Mouse (Mus musculus): Measurements from ENCODE around the gene Mfsd5.
A peak's percentile ranks its signal among the peaks of the same experiment; 100 is the strongest.

The Mfsd5 gene

DNA sequence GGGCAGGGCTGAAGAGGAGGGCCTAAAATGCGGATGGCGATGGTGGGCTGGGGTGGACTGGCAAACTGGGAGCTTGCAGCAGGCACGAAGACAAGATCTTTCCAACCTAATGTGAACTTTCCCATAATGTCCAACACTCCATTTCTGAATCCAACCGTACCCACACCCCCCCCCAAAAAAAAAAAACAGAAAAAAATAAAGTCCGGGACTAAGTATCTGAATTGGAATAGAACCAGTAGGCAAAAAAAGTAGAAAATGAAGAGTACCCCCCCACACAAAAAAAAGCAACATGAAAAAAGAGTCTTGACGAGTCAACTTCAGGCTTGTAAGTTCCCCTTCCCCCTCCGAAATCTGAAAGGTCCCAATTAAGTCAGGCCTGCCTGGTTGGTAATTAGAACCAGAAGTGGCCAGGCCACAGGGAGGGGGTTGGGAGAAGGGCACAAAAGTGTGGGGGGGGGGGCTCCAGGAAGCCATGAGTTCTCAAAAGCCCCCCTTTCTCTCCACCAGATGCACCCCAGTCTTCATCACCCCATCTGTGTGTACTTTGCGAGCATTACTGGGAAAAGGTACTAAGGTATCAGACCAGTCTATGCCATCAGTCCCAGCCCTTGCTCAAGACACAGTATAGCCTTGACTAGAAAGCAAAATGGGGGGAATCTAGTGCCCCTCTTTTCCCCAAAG lies 31.0 kb upstream of the Mfsd5 start:
- peak; percentile 71 for DNase-seq (ENCODE audit: low read depth, low spot score)

DNA sequence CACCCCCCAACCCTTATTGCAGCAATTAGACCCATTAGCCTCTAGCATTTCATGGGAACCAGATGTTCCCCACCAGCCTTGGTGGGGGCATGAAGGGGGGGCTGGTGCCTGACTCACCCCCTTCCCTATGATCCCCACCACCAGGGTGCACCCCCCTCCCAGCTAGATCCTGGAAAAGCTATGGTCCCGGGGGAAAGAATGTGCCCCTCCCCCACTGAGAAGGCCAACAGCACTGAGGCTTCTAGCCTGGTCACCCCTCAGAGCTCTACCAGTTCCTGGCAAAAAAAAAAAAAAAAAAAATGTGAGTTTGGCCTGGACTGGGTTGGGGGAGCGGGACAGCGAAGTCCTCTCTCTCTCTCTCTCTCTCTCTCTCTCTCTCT lies 30.5 kb upstream of the Mfsd5 start:
- peak; percentile 43 for DNase-seq (ENCODE audit: low read depth, low spot score)

DNA sequence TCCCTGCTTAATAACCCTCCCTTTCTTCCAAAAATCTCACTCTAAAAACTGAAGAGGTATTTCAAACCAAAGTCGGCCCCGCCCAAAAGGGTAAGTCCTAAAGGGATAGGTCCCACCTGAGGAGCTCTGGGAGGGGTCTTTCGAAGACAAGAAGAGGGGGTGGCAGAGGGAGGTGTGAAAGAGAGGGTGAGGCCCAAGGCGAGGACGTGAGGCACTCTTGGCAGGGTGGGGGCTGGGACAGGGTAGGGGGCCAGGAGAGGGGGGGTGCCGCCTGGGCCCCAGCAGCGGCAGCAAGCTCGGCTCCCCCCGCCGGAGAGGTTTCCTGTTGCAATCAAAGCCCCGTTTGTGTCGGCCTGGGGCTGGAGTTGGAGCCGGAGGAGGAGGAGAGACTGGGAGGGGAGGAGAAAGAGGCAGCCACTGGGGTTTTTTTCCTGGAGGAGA lies 30.0 kb upstream of the Mfsd5 start:
- DNase-seq (ENCODE audit: low read depth, low spot score), result no peak

DNA sequence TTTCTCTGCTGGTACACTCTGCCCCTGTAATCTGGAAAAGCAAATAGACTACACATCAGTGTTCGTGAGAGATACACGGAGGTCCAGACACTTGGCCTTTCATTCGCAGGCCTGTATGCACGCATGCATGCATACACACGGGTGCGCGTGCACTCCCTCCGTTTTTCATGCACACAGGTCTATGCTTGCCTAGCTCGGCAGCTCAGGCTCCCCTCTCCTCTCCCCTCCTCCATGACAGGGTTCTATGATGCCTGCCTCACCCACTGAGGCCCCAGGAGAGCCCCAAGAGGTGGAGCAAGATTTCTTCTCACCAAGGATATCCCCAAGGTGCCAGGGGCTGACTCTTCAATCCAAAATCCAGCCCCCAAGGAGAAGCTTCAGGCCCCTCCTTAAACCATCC lies 29.3 kb upstream of the Mfsd5 start:
- DNase-seq (ENCODE audit: low read depth, low spot score), result no peak

DNA sequence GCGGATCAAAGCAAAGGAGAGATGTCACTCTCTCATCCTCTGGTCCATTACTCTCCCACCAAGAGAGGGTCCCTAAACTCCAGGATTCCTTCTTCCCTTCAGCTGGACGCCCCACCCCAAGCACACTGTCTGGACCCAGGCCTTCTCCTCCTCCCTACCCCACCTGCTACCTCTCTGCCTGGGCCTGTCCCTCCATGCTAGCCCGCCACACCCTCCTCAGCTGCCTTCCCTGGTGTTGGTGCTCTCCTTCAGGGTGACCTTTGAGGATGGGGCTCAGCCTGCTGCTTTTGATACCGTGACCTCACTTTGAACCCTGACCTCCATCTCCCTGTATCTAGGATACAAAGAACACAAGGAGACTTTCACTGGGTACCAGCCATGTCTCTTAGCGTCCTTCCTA lies 28.7 kb upstream of the Mfsd5 start:
- no peak for DNase-seq (ENCODE audit: low read depth, low spot score)

DNA sequence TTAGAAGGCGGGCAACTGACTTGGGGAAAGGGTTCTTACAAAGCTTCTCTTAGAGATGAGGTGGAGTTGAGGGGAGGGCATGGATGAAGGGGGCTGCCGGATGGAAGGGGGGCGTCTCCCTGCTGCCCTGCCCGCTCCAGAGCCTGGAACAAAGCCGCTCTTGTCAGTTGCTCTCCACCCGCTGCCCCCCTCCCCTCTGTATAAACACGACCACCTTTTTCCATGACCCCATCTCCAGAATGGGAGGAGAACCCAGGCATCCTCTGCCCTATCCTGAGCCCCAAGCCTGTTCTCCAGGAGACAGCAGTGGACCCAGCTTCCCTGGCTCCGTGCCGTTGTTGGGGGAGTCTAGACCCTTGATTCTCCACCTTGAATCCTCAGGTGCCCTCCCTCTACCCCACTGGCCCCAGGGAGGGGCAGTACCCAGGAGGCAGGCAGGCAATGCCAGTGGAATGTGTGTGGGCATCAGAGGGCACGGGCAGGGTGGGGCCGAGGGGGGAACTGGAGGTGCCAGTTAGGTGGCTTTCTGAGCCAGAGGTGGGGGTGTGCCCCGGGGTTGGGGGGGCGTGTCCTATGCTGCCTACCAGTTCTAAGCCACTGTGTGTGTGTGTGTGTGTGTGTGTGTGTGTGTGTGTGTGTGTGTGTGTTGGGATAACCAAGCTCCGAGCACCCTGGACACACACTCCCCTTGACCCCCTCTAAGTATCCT lies 23.6 kb upstream of the Mfsd5 start:
- DNase-seq (ENCODE audit: low read depth, low spot score), result no peak

DNA sequence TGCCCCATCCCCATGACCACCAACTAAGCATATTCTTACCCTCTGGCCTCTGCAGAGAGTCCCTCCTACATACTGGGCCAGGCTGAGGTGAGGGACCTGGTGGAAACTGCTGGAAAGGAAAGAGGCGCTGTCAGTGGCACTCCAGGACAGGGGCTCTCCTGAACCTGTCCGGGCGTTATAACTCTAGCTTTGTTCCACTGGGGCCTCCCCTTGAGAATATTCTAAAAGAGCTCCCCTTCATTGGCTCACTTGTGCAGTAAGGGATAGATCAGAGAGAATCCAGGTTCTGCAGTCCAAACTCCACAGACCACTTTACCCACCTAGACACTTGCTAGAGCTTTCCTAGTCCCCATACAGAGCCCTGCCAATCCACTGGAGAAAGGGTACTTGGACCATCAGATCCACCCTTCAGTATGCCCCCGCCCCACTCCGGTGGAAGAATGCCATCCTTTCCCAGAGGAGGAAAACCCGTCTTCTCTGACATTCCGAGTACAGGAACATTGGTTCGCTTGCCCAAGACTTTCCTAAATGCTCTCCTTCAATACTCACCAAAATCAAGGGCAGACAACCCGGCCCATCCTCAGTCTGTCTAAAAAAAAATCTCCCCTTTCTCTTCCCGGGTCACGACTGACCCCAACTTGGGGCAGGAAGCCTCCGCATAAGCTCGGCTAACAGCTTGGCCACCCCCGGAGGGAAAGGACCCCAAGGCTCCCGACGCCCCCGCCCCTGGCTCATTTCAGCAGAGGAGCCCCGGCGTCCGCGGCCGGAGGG lies 22.6 kb upstream of the Mfsd5 start:
- DNase-seq (ENCODE audit: low read depth, low spot score), result peak; percentile 42

DNA sequence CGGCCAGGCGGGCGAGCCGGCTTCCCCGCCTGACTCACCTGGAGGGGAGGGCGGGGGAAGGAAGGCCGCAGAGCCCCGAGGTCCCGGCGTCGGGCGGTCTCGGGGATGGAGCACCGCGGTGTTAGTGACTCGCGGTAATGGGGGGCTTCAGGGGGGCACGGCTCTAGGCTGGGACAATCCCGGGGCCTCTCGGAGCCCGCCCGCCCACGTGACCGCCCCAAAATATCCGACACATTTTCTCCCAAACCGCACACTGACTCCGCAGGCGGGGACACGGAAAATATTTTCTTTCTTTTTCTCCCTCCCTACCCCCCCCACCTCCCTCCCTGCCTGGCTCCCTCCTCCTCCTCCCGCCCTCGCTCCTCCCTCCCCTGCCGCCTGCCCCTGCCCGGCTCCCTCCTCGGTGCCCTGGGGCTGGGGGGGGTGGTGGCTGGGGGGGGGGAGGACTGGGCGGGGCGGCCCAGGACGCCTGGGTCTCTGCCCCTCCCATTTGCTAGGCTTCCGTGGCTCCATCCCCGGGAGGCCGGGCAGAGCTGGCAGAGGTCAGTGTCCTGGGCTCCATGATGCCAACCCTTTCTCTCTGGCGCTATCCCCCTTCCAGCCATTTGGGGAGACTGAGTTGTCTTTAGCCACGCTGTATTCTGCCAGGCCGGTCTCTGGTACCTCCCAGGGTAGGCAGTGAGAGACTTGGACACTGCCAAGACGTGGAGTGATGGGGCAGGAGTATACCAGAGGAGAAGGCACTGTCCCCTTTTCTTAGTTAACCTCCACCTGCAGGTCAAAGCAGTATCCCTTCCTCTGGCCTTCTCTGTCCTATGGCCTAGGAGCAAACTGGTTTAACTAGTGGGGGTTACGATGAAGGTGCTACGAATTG lies 21.8 kb upstream of the Mfsd5 start, which contains the start of gene Rarg:
Gene Rarg, minus strand, starts transcription at position 316 of the 874 bp plus-strand sequence.
- DNase-seq (ENCODE audit: low read depth, low spot score), result peak; percentile 81

DNA sequence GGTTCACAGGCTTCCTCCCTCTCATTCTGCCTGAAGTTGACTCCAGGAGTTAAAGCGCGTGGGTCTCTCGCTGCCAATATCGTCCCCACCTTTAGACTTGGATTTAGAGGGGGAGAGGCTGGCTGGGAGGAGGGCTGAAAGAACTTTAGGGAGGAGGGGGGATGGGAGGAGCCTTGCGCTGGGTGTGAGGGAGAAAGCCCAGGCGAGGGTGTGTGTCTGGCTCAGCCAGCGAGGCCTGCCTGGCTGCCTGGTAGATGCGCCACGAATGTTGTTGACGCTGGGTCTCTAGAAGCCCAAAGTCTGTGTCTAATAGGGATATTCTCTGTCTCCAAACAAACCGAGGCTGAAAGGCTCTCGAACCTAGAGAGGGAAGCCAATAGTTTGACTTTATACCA lies 21.2 kb upstream of the Mfsd5 start:
- DNase-seq (ENCODE audit: low read depth, low spot score), result peak; percentile 66

DNA sequence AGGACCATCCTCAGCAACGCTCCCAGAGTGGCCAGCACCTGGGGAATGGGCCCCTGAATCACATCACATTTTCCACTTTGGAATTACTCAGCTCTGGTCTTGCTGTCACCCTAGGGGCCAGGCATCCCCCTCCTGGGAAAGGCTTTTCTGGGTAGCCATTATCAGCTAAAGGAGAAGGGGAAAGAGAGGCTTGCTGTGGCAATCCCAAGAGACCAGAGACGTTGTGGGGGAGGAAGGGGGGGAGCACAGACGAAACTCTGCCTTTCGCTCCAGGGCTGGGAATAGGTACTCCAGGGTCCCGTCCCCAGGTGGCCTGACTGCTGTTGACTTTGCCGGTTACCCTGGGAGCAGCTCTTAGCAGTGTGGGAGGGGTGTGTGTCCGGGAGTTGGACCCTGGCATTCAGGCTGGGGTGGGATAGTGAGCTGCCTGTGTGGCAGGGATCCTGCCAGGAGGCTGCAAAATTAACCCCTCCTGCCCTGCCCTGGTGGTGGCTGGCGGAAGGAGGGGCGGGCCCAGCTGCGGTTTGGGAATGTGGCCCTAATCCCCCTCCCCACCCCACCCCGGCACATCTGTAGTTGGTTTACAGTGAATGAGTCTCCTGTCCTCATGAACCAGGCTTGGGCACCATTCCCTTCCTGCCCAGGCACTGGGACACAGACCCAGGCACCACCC lies 20.5 kb upstream of the Mfsd5 start:
- DNase-seq (ENCODE audit: low read depth, low spot score), result peak; percentile 51

DNA sequence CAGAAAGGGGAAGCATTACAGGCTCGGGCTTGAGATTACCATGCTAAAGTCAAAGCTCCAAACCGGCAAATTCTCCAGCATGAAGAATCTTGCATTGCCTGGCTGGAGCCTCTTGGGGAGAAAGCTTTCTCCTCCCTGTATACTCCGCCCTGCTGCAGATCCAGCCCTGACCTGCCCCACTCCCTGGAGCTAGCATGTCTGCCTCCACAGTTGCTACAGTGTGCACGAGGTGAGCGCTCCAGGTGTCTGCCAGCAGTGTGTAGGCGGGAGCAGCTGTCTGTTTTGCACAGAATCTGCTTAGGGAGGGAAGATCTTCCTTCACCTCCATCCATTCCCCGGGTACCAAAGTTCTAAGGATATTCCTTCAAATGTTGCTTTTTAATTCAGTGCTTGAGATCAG lies 16.7 kb upstream of the Mfsd5 start:
- DNase-seq (ENCODE audit: low read depth, low spot score), result no peak

DNA sequence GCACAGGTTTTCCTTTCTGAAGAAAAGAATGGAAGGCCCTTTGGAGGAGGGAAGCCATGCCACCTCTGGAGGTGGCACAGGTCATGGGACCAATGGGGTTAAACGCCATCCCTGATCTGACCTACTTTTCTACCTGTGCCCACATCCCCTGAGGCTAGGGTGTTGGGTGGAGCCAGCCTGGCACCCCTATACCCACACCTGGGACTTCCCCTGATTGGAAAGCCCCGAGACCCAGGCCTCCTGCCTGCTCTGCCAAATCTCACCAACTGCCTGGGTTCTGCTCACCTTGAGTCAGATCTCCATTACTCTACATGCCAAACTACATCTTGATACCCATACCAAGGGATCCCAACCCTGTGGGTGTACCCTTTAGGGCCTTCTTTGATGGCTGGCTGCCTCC lies 16.2 kb upstream of the Mfsd5 start:
- no peak for DNase-seq (ENCODE audit: low read depth, low spot score)

DNA sequence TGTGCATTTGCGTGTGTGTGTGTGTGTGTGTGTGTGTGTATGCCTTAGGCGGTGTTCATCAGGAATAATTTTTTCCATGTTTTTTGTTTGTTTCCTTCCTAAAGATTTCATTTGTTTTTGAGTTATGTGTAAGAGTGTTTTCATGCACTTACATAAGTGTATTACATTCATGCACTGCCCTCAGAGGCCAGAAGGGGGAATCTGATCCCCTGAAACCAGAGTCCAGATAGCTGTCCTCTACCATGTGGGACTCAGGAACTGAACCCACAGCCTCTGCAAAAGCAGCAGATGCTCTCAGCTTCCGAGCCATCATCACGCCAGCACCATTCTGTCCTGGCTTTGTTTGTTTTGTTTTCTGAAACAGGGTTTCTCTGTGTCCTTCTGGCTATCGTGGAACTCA lies 13.7 kb upstream of the Mfsd5 start:
- DNase-seq (ENCODE audit: low read depth, low spot score), result peak; percentile 56

DNA sequence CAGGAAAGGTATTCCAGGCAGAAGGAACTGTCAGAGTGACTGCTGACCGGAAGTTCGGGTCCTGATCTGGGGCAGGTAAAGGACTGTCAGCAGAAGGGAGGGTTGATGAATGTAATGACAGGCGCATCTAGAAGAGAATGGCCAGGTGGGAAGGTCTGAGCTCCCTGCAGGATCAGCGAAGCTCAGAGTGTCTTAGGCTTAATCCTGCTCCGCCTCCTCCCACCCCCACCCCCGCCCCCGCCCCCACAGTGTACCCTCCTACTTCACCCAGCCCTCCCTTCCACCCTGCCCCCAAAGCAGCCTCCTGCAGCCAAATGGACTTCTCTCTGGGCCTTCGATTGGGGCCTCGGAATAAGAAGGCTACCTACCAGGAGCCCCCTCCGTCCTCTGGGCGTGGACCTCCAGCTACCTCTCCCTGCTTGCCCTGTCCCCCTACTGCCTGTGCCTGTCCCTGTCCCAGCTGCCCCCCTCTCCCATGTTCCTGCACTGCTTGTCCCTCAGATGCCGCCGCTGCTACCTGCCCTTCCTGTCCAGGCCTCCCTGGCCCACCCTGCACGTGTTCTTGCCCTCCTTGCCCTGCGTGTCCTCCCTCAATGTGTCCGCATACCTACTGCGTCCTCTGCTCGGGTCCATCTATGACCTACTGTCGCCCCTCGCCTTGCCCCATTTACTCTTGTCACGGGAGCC lies 8.8 kb upstream of the Mfsd5 start, which contains the start of gene Gm9918:
Gene Gm9918, plus strand, starts transcription at position 290 of the 687 bp plus-strand sequence.
- DNase-seq (ENCODE audit: low read depth, low spot score), result no peak

DNA sequence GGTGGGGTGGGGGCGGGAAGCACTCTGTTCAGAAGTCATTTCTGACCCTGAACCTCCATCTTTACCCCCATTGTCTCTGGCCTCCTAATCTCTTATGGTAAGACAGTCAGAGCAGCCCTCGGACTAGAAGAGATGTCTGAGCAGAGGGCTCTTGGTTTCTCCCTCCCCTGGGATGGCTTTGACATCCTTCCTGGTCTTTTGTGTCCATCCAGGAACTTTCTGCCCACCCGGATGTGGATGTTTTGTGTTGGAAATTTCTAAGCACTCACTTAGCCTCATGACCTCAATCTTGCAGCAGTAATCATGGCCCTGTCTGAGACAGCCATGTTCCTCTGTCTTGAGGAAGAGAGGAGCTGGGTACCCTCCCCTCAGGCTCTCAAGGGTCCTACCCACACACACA lies 7.8 kb upstream of the Mfsd5 start:
- no peak for DNase-seq (ENCODE audit: low read depth, low spot score)

DNA sequence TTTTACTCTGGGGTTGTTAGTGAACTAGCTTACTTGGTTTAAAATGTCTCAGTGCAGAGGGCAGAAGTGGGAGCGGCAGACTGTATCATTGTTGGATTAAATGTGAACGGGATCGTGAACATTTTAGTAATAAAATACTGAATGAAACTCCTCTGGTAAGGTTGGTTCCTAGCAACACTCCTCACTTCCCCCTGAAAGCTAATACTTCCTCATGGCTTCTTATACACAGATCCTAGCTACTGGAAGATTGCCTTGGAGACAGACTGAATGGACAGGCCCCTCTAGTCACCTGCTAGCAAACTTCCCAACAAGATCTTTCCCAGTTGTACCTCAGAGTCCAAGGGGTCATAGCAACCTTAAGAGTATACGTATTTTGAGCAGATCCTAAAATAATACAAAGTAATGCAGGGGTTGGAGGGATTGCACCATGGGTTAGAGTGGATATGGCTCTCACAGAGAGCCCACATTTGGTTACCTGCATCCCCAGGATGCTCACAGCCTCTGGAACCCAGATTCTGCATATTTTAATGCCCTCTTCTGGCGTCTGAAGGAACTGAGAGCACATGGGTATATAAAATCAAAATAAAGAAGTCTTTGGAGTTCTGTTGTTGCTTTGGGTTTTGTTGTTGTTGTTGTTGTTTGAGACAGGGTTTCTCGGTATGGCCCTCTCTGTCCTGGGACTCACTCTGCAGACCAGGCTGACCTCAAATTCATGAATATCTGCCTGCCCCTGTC lies 5.1 kb upstream of the Mfsd5 start:
- DNase-seq (ENCODE audit: low read depth, low spot score), result no peak

DNA sequence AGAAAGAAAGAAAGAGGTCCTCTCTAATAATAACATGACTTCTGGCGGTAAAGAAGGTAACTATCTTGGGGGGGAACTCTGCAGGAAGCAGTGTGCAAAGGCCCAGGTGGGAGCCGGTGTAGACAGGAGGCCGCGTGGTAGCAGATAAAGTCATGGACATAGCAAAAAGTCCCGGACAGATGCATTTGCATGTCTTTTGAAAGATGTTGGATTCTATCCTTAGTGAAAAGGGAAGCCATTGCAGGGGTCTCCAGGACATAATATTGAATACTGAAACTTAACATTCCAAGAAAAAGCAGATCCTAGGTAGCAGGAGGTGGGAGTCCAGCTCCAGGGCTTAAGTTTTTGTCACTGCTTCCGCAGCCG lies 545 bp upstream of the Mfsd5 start:
- DNase-seq (ENCODE audit: low read depth, low spot score), result no peak

DNA sequence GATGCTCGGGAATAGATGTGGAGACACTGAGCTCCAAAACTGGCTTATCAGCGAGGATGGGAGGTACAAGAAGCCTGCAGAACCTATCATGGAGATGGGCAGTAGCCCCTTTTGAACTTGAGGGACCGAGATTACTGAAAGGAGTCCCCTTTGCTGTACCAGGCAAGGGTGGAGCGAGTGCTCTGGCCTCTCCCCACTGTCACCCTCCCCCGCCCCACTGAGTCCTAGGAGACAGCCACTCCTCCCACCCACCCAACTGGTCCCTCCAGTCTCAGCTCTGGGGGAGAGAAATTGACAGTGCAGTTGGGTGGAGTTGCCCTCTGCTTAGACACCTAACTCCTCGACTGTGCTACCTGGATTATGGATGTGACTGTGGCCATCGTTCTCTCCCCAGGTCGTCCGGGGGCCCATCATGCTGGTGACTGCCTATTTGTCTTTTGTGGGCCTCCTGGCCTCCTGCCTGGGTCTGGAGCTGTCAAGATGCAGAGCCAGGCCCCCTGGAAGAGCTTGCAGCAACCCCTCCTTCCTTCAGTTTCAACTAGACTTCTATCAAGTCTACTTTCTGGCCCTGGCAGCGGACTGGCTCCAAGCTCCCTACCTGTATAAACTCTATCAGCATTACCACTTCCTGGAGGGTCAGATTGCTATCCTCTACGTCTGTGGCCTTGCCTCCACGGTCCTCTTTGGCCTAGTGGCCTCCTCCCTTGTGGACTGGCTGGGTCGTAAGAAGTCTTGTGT lies 698 bp downstream of the Mfsd5 start:
- DNase-seq (ENCODE audit: low read depth, low spot score), result no peak

DNA sequence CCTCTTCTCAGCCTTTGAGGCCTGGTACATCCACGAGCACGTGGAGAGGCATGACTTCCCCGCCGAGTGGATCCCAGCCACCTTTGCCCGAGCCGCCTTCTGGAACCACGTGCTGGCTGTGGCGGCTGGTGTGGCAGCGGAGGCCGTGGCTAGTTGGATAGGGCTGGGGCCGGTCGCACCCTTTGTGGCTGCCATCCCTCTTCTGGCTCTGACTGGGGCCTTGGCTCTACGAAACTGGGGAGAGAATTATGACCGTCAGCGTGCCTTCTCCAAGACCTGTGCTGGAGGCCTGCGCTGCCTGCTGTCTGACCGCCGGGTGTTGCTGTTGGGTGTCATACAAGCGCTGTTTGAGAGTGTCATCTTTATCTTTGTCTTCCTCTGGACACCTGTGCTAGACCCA lies 1.4 kb downstream of the Mfsd5 start:
- no peak for DNase-seq (ENCODE audit: low read depth, low spot score)
